Mouse (Mus musculus) left cerebral cortex, adult 8-10 months (tissue): Measurements from ENCODE around the gene Lbr. TPM values are rescaled to one million over a fixed set of nuclear protein-coding genes. Genes with fewer than 3 reads are reported as not detected.

Experiments
- DNase-seq, 2 experiments: peaks; one replicate each; pipeline ENCODE4 v3.0.0; 2022; ENCODE audit warnings: low spot score in 2 of 2
- total RNA-seq, 4 experiments: library from RNA; stranded (reverse); gene quantifications; 2 replicates each; pipeline ENCODE4 v1.2.4; 2022

Gene Lbr
- total RNA-seq, 4 experiments from 2014 or later: 12.1 to 15.2 (median 15.0) TPM

DNA sequence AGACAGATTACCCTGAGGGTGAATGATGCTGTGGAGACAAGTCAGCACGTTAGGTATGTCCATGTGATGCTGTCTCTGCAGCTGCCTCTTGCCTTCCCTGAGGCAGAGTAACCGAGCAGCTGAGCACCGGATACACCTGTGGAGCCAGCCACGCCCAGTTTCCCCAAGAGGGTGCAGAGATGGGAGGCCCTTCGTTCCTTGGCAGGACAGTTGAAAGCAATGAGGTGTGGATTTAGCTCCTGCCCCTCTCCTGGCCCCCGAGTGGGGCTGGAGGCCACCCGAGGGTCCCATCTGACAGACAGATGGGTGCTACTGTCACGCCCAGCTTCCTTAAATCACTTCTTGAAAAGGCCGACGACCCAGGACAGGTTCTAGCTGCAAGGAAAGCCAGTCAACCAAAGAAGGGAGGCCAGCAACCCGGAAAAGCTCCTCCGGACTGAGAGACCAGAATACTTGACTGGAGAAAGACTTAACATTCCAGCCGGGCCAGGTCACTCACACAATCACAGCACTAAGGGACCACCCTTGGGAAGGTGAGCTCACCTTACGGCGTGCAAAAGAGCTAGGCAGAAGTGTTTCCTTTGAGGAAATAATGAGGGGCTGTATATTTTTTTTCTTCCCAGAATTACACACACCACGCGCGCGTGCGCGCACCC lies 10.4 kb upstream of the Lbr start:
- DNase-seq: no peak

- no peak for DNase-seq
Observed at GRCm38 (mm10) chr1:181852466-181852865, 9.6 kb upstream of the Lbr start.

DNA sequence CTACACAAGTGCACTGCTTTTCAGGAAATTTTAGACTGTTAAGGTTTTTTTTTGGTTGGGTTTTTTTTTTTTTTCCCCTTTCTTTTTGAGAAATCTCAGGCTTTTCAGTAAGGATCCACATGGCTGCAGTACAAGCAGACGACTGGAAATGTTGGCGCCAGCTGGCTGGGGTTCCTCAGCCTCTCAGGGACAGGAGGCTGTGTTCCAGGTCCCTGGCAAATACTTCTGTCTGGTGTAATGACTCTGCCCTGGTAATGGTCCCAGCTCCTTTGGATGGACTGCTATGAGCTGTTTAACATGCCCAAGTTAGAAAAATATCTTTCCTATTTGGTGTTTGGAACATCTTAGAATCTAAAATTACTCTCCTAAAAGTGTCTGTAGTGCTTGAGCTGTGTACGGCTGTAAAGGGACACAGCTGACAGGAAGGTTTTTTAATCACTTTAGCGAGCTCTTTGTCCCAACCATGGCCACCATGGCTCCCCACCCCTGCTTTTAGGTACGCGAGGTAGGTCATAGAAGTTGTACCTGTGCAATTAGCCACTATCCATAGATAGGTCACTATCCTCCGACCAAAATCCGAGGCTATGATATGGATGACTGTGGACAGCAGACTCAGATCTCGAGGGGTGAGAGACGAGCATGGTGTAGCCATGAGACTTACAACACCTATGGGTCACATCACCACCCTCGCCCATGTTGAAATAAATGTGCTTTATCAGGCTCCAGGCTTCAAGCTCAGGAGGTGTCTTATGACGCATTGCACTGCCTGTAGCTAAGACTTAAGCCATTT lies 8.9 kb upstream of the Lbr start:
- peak in 1 of 2 experiments; percentile 23 for DNase-seq

DNA sequence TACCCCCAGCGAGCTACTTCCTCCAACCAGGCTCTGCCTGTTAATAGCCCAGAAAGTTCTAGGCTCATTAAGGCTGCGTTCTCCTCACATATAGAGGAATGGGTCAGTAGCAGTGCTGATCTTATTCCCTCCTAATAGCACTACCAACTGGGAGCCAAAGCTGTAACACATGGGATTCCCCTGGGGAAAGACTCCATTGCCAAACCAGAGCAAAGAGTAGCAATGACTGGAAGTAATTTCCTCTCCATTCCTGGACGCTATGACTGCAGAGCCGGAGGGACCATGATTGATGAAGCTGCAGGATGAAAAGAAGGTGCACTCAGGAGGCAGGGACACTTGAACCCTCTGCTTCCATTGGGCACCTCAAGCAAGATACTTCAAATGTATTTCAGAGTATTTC lies 7.6 kb upstream of the Lbr start:
- DNase-seq: no peak

DNA sequence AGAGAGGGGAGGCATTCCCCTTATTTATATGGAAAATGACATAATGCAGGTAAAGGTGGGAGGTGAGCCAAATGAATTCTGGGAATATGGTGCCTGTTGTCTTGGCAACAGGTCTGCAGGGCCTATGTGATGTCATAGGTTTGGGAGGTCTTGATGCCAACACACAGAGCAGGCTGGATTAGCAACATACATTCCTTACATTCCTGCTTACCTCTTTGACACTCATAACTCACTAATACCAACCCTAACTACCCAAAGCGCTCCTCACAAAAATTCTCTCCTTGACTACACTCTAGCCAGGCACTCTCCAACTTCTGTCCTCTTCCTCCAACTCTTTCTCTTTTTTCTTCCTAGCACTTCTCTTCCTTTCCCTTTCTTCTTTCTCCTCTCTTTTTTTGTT lies 5.4 kb upstream of the Lbr start:
- no peak for DNase-seq

GRCm38 (mm10) chr1:181847396-181847795 lies 4.5 kb upstream of the Lbr start:
- DNase-seq: no peak

- DNase-seq: no peak
Observed at GRCm38 (mm10) chr1:181845767-181846166, 2.9 kb upstream of the Lbr start.

GRCm38 (mm10) chr1:181844874-181845547 lies 2.2 kb upstream of the Lbr start:
- DNase-seq: no peak

- peak; percentile 87 to 94 for DNase-seq
Observed at GRCm38 (mm10) chr1:181841864-181842672, 778 bp downstream of the Lbr start.

DNA sequence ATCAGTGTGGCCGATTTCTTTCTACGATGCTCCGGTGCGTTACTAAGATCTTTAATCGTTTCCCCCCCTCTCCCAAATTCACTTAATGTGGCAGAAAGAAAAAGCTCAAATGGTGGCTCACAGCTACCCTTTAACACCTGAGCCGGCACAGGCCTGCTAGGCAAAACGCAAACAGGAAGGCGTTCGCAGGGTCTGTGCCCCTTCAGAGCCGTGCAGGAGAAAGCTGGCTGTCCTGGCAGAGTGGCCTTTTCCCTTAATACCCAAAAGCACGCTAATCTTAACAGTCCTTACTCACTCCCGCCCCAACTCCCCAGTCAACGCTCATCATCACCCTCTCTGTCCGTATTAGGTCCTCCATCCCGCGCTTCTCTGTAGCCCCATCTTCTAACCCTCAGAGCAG lies 1.4 kb downstream of the Lbr start:
- no peak for DNase-seq

DNA sequence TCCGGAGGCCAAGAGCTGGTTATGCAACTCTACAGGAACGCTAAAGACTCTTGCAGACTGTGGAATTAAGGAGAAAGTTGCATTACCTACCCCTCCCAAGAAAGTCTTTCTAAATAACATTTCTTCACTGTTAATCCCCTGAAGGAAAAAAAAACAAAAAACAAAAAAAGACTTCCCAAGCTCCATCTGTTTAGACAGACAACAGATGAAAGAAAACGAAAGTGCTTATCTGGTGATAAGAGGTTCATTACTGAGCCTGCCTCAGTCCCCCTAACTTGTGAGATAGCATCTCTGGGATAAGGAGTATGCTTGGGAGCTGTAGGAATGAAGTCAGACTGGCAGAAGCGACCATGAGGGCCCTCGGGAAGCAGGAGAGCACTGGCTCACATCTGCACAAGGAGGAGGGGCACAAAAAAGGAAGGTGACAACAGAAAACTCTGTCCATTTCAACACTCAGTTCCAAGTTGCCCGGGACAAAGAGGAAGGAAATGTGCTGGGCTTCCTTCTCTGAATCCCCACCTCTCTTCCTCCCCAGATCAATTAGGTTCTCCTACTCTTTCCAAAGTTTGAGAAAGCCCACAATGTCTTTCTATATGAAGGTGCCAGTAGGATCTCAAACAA lies 3.0 kb downstream of the Lbr start:
- no peak for DNase-seq

- no peak for DNase-seq
Observed at GRCm38 (mm10) chr1:181838111-181838510, 4.7 kb downstream of the Lbr start.

DNA sequence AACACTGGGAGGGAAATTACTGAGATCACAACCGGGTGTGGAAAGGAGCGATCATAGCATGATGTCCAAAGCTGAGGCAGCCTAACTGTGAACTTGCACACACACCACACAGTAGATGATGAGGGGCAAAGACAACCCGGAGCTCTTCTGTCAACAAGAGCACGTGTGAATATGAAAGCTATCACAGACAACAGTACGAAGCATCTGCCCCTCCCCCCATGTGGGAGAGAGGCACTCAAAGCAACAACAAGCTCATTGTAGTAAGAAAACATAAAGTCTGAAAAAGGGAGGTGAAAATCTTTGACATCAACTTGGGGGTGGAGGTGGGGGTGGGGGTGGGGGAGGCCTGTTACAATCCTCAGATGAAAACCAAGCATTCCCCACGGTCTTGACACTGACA lies 9.7 kb downstream of the Lbr start:
- no peak for DNase-seq

DNA sequence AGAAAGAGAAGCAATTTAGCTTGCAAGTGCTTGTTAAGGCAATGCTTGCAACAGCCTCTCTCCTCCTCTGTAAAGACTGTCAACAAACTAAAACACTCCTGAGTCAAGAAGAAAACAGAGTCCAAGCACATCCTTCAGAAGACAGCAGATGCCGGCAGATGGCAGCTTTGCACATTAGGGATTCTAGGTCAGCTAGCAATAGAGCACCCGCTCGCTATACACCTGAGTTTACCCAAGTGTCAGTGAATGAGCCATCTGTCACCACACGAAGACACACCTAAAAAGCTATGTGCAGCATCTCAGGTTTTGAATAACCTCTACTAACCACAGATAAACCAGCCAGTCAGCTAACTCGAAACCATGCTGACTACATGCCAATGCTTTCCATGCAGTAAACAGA lies 10.1 kb downstream of the Lbr start:
- DNase-seq: peak in 1 of 2 experiments; percentile 32

GRCm38 (mm10) chr1:181828365-181828764 lies 14.5 kb downstream of the Lbr start:
- no peak for DNase-seq

- DNase-seq: no peak
Observed at GRCm38 (mm10) chr1:181826716-181827115, 16.1 kb downstream of the Lbr start.

DNA sequence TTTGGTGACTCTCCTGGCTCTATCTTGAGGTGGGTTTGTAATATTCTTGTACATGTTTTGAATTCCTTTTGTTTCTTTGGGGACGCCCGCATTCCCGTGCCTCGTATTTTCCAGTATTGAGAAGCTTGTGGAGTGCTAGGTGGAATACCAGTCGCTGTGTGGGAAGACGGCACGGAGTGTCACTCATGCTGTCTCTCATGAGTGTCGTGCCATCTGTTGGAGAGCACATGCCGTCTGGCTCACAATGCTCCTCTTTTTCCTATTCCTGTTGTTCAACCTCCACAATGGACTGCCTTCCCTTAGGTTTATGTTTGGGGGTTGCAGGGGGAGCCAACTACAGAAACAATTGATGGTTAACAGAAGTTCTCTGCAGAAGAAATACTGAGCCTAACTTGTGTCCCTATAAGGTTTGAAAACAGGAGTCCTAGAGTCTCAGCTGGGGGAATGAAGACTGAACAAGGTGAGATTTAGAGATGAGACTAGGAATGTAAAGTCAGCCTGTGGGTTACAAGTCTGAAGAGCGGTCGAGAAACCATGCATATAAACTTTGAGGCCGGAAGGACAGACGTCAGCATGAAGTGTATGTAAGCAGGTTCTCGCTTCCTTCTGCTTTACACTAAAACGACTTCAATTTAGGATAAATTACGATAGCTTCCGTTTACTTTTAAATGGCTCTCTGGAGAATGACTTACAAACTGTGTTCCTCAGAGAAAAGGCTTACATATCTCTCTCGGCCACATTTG lies 31.2 kb downstream of the Lbr start:
- no peak for DNase-seq

DNA sequence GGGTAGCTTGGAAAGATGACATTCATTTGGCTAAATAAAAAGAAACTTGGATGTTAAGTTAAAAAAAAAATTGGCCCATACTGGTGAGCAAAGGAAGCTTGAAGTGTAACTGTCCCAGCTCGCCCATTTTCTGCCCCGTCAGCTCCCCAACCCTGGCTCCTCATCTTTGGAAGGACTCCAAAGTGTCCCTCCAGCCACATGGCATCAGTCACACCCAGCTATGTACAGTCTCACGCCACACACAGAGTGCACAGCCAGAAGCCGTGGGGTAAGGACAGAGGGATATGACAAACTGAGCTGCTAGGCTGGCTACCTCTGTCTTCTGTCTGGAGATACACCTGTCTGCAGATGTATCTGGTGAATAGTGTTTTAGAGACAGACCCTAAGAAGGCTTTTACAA lies 42.2 kb downstream of the Lbr start:
- DNase-seq: no peak

- DNase-seq: no peak
Observed at GRCm38 (mm10) chr1:181799911-181800310, 42.9 kb downstream of the Lbr start.

DNA sequence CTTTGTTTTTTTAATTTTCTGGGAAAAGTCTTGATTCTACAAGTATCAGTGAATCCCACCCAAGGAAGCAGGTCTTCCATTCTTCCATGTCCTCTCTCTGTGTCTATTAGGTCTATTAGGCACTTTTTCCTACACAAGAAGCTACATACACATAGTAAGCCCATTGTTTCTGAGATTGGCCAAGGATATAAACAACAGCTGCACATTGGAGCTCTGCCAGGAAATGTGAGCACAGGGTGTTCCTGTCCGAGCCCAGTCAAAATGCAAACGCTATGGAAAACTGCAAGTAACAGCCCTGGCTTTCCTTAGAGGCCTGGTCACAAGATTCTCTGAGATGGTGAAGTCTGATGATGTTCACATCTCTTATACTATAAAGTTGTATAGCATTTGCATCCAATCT lies 49.3 kb downstream of the Lbr start:
- peak in 1 of 2 experiments; percentile 38 for DNase-seq
